Mouse (Mus musculus): ENCODE data around the gene Eral1. TPM values are rescaled to one million over a fixed set of nuclear protein-coding genes. Genes with fewer than 3 reads are reported as not detected.
A peak's percentile ranks its signal among the peaks of the same experiment; 100 is the strongest.

Gene Eral1
- 32.4 and 38.0 TPM in 2 replicates for polyA plus RNA-seq (2014; fragmentation: Nextera tagmentation; extraction: Ambion mirVana)

GRCm38 (mm10) chr11:78079961-78080921, at the start of gene Eral1:
Gene Eral1 (minus strand): TSS chr11:78080383.
- Histone ChIP-seq H3K9me3 (ENCODE audit: control insufficient read depth, low read length) (no peaks in the 10 kb centered on the region), H3K4me1 (replicated peaks; ENCODE audit: control insufficient read depth, insufficient read depth, low read length) (0 out of 2 replicates have a peak, but pooled peaks cover 3% of the 10 kb centered on the region), H3K27ac (ENCODE audit: low read depth) (peak within 1 kb of the TSS; percentile 44; the same call in 1 of the 2 replicates), H3K36me3 (ENCODE audit: control insufficient read depth, insufficient read depth, low read length) (peaks cover 29% of the 10 kb centered on the region), H3K9ac (ENCODE audit: low read length) (peak within 1 kb of the TSS; percentile 71), H3K4me3 (ENCODE audit: low read depth, low read length) (peak within 1 kb of the TSS; percentile 75), H3K27me3 (replicated peaks; ENCODE audit: control insufficient read depth, insufficient read depth, low read length) (no peaks in the 10 kb centered on the region), H3K4me2 (ENCODE audit: low read length) (peak within 1 kb of the TSS; percentile 70)
- WGBS: under 1% methylated on average over 42 of the region's 42 CpGs
- ATAC-seq (replicated peaks; ENCODE audit: low FRiP score, low TSS enrichment, low read depth): peak; percentile 90
- peak; percentile 89 for DNase-seq (ENCODE audit: low spot score)

GRCm38 (mm10) chr11:78129458-78129857, 49.3 kb upstream of the Eral1 start:
- Histone ChIP-seq H3K4me1 (replicated peaks; ENCODE audit: control insufficient read depth, insufficient read depth, low read length) (no peaks in the 10 kb centered on the region; the same call in 1 of the 2 replicates), H3K27ac (ENCODE audit: low read depth) (no peak overlapping the region), H3K9me3 (ENCODE audit: control insufficient read depth, low read length) (no peaks in the 10 kb centered on the region), H3K9ac (ENCODE audit: low read length) (no peak overlapping the region), H3K36me3 (ENCODE audit: control insufficient read depth, insufficient read depth, low read length) (no peaks in the 10 kb centered on the region), H3K4me2 (ENCODE audit: low read length) (no peak overlapping the region), H3K27me3 (replicated peaks; ENCODE audit: control insufficient read depth, insufficient read depth, low read length) (no peaks in the 10 kb centered on the region), H3K4me3 (ENCODE audit: low read depth, low read length) (no peak overlapping the region)
- DNase-seq (ENCODE audit: low spot score) (no peak), ATAC-seq (replicated peaks; ENCODE audit: low FRiP score, low TSS enrichment, low read depth) (no peak)
- WGBS: 67% methylated on average over 8 of the region's 8 CpGs

DNA sequence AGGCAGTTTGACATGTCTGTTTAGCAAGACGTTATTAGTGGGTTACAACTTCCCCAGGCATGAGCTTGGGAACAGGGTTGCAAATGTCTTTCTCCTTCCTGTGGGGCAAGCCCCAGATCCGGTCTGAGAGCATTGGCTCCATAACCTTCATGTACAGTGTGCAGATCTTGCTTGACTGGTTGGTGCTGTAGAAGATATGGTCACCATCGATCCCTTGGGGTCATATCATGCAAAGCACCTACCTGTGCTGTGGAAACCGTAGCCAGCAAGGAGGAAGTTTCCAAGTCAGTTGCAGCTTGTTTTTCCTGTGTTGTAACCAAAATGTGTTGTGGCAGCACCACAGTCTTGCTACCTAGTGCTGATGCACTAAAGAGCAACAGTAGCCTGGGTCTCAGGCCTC, 46.6 kb upstream of the Eral1 start:
- Histone ChIP-seq H3K9ac (ENCODE audit: low read length) (no peak overlapping the region), H3K36me3 (ENCODE audit: control insufficient read depth, insufficient read depth, low read length) (no peaks in the 10 kb centered on the region), H3K9me3 (ENCODE audit: control insufficient read depth, low read length) (no peaks in the 10 kb centered on the region), H3K4me3 (ENCODE audit: low read depth, low read length) (no peak overlapping the region), H3K4me2 (ENCODE audit: low read length) (no peak overlapping the region), H3K27me3 (replicated peaks; ENCODE audit: control insufficient read depth, insufficient read depth, low read length) (no peaks in the 10 kb centered on the region), H3K27ac (ENCODE audit: low read depth) (no peak overlapping the region), H3K4me1 (replicated peaks; ENCODE audit: control insufficient read depth, insufficient read depth, low read length) (no peaks in the 10 kb centered on the region; the same call in 1 of the 2 replicates)
- DNase-seq (ENCODE audit: low spot score): no peak
- no peak for ATAC-seq (replicated peaks; ENCODE audit: low FRiP score, low TSS enrichment, low read depth)
- 75% methylated on average over 4 of the region's 4 CpGs for WGBS

GRCm38 (mm10) chr11:78125691-78126090, 45.5 kb upstream of the Eral1 start:
- H3K27ac ChIP-seq (ENCODE audit: low read depth): no peak overlapping the region
- no peak for DNase-seq (ENCODE audit: low spot score)

DNA sequence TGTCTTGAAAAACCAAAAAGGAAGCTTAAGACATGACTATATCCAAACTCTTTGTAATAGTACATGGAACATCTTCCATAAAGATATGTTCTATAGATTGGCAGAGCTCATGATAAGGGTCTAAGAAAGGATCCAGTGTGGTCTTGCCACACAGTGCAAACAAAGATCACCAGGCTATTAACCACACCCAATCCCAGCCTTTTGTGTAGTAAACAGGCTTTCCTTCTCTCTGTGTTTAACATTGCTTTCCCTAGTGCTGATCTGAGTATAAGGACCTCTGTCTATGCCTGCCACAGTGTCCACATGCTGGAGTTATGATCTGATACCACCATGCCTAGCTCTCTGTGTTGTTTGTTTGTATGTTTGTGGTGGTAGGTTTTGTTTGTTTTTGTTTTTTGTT, 43.6 kb upstream of the Eral1 start:
- Histone ChIP-seq H3K4me2 (ENCODE audit: low read length) (no peak overlapping the region), H3K27ac (ENCODE audit: low read depth) (no peak overlapping the region), H3K4me1 (replicated peaks; ENCODE audit: control insufficient read depth, insufficient read depth, low read length) (peaks cover 10% of the 10 kb centered on the region), H3K9me3 (ENCODE audit: control insufficient read depth, low read length) (no peaks in the 10 kb centered on the region), H3K4me3 (ENCODE audit: low read depth, low read length) (no peak overlapping the region), H3K36me3 (ENCODE audit: control insufficient read depth, insufficient read depth, low read length) (no peaks in the 10 kb centered on the region), H3K27me3 (replicated peaks; ENCODE audit: control insufficient read depth, insufficient read depth, low read length) (no peaks in the 10 kb centered on the region), H3K9ac (ENCODE audit: low read length) (no peak overlapping the region)
- ATAC-seq (replicated peaks; ENCODE audit: low FRiP score, low TSS enrichment, low read depth) (no peak), DNase-seq (ENCODE audit: low spot score) (no peak)

More at GRCm38 (mm10) chr11:78125691-78126090, 45.5 kb upstream of the Eral1 start:
- Histone ChIP-seq H3K9me3 (ENCODE audit: control insufficient read depth, low read length) (no peaks in the 10 kb centered on the region), H3K9ac (ENCODE audit: low read length) (no peak overlapping the region), H3K4me2 (ENCODE audit: low read length) (no peak overlapping the region), H3K36me3 (ENCODE audit: control insufficient read depth, insufficient read depth, low read length) (no peaks in the 10 kb centered on the region), H3K4me1 (replicated peaks; ENCODE audit: control insufficient read depth, insufficient read depth, low read length) (peaks cover 3% of the 10 kb centered on the region; the same call in 1 of the 2 replicates), H3K27me3 (replicated peaks; ENCODE audit: control insufficient read depth, insufficient read depth, low read length) (no peaks in the 10 kb centered on the region), H3K4me3 (ENCODE audit: low read depth, low read length) (no peak overlapping the region)
- 73% methylated on average over 6 of the region's 6 CpGs for WGBS
- no peak for ATAC-seq (replicated peaks; ENCODE audit: low FRiP score, low TSS enrichment, low read depth)

- WGBS: 92% methylated on average over 4 of the region's 4 CpGs
- Histone ChIP-seq H3K27me3 (replicated peaks; ENCODE audit: control insufficient read depth, insufficient read depth, low read length) (no peaks in the 10 kb centered on the region), H3K4me3 (ENCODE audit: low read depth, low read length) (no peak overlapping the region), H3K9me3 (ENCODE audit: control insufficient read depth, low read length) (no peaks in the 10 kb centered on the region), H3K27ac (ENCODE audit: low read depth) (no peak overlapping the region), H3K4me1 (replicated peaks; ENCODE audit: control insufficient read depth, insufficient read depth, low read length) (peaks cover 10% of the 10 kb centered on the region; the same call in 1 of the 2 replicates), H3K9ac (ENCODE audit: low read length) (no peak overlapping the region), H3K36me3 (ENCODE audit: control insufficient read depth, insufficient read depth, low read length) (no peaks in the 10 kb centered on the region), H3K4me2 (ENCODE audit: low read length) (no peak overlapping the region)
- ATAC-seq (replicated peaks; ENCODE audit: low FRiP score, low TSS enrichment, low read depth) (no peak), DNase-seq (ENCODE audit: low spot score) (no peak)
These were observed 42.6 kb upstream of the Eral1 start for GRCm38 (mm10) chr11:78122815-78123214.

DNA sequence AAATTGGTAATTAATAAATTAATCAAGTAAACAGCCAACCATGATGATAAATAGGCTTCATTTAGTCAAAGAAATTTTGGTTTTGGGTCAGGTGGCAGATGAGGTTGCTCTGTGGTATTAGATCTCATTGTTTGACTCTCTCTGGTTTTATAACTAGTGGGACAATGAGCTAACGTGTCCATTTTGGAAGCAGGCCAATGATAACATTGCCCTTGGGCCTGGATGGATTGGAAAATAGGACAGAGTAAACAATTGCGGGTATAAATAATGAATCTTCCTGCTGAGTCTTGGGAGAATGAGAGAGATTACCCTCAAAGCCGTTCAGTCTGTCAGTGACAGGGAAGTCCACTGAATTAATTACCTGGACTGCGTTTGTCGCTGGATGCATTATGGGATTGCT, 41.0 kb upstream of the Eral1 start:
- Histone ChIP-seq H3K27ac (ENCODE audit: low read depth) (no peak overlapping the region), H3K4me1 (replicated peaks; ENCODE audit: control insufficient read depth, insufficient read depth, low read length) (peaks cover 15% of the 10 kb centered on the region; the same call in 1 of the 2 replicates), H3K36me3 (ENCODE audit: control insufficient read depth, insufficient read depth, low read length) (no peaks in the 10 kb centered on the region), H3K9ac (ENCODE audit: low read length) (no peak overlapping the region), H3K4me3 (ENCODE audit: low read depth, low read length) (no peak overlapping the region), H3K27me3 (replicated peaks; ENCODE audit: control insufficient read depth, insufficient read depth, low read length) (no peaks in the 10 kb centered on the region), H3K4me2 (ENCODE audit: low read length) (no peak overlapping the region), H3K9me3 (ENCODE audit: control insufficient read depth, low read length) (no peaks in the 10 kb centered on the region)
- no peak for DNase-seq (ENCODE audit: low spot score)
- ATAC-seq (replicated peaks; ENCODE audit: low FRiP score, low TSS enrichment, low read depth): no peak
- 55% methylated on average over 5 of the region's 5 CpGs for WGBS

- Histone ChIP-seq H3K36me3 (ENCODE audit: control insufficient read depth, insufficient read depth, low read length) (no peaks in the 10 kb centered on the region), H3K9me3 (ENCODE audit: control insufficient read depth, low read length) (no peaks in the 10 kb centered on the region), H3K4me2 (ENCODE audit: low read length) (no peak overlapping the region), H3K9ac (ENCODE audit: low read length) (no peak overlapping the region), H3K4me3 (ENCODE audit: low read depth, low read length) (no peak overlapping the region), H3K4me1 (replicated peaks; ENCODE audit: control insufficient read depth, insufficient read depth, low read length) (peaks cover 17% of the 10 kb centered on the region; the same call in 1 of the 2 replicates), H3K27ac (ENCODE audit: low read depth) (no peak overlapping the region), H3K27me3 (replicated peaks; ENCODE audit: control insufficient read depth, insufficient read depth, low read length) (no peaks in the 10 kb centered on the region)
- DNase-seq (ENCODE audit: low spot score): no peak
- WGBS: 73% methylated on average over 8 of the region's 8 CpGs
- no peak for ATAC-seq (replicated peaks; ENCODE audit: low FRiP score, low TSS enrichment, low read depth)
These were observed 39.7 kb upstream of the Eral1 start for GRCm38 (mm10) chr11:78119898-78120297.

Data from intestine, embryonic 14.5 days (tissue).